Mouse (Mus musculus) frontal cortex, postnatal 10 days (tissue): ENCODE results near the gene Rnaset2b.
A peak's percentile ranks its signal among the peaks of the same experiment; 100 is the strongest.
"Not testable (repeated sequence)": the region's sequence is repeated elsewhere in the genome, so short reads cannot be mapped to it uniquely, and the experiment has no call there.

Source experiments
- DNase-seq, 2 experiments: peaks; one replicate each; pipeline ENCODE4 v3.0.0; 2022; ENCODE audit warnings: low spot score in 2 of 2, mixed read lengths in 1 of 2

Rnaset2b gene

DNA sequence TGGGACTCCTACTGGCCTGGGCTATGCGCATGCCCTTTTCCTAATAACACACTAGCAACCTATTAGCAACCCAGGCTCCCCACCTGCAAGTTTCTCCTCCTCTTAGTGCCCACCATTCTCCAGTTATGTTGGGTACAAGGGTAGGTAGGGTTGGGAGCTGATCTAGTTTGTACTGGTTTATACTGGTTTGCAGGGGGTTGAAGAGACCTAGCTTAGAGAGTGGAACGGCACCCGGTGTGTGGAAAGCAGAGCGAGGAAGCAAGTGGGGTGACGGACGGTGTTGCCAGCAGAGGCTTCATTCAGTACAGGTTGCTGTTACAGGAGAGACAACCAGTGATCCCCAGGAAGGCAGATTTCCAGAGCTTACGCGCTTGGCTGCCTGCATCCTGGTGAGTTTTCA is at the start of gene Rnaset2b:
TSS of gene Rnaset2b (plus strand) at position 301 of the 400 bp plus-strand sequence.
- not testable (repeated sequence) for DNase-seq

DNA sequence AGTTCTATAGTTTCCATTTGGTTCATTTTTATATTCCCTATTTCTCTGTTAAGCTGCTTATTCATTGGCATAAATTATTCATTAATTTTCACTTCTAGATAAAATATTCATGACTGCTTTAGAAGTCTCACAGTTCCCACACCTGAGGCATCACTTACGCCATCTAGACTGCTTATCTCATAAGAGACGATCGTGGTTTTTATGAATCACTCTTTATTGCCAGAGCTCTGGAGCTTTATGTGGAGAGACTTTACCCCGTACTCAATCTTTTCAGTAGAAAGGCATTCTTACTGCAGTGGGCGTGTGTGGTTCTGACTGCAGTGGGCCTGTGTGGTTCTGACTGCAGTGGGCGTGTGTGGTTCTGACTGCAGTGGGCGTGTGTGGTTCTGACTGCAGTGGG is 38.8 kb upstream of the Rnaset2b start:
- not testable (repeated sequence) for DNase-seq

DNA sequence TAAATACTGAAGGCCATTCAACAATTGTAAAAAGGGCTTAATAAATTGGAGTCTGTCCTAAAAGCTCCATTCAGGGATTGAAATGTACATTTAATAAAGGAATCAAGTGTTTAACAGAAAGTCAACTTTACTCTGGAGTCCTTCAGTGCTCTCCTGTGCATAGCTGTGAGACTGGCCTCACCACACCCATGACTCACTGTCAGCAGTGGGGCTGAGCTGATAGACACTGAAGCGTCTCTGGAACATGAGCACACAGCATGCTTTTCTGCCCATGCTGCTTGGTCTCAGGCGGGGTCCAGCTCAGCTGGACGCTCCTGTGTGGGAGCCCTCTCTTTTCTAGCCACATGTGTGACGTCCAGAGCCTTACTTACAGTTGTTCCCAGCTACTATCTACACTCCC is 27.9 kb upstream of the Rnaset2b start:
- DNase-seq, result not testable (repeated sequence)

DNA sequence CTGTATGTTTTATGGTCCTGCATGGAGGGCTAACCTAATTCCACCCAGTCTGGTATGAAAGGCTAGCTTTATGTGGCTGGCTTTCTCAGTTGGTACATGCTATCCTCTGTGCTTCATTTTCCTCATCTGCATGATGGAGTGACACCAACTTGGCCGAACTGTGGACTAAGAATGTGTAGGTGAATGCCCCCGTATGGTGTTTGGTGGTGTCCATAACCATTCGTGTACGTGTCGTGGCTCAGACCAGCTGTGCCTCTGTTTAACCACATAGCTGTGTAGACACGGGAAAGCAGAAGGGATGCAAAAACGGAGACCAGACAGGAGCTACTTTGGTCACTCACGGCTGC is 22.8 kb upstream of the Rnaset2b start:
- DNase-seq, result not testable (repeated sequence)

DNA sequence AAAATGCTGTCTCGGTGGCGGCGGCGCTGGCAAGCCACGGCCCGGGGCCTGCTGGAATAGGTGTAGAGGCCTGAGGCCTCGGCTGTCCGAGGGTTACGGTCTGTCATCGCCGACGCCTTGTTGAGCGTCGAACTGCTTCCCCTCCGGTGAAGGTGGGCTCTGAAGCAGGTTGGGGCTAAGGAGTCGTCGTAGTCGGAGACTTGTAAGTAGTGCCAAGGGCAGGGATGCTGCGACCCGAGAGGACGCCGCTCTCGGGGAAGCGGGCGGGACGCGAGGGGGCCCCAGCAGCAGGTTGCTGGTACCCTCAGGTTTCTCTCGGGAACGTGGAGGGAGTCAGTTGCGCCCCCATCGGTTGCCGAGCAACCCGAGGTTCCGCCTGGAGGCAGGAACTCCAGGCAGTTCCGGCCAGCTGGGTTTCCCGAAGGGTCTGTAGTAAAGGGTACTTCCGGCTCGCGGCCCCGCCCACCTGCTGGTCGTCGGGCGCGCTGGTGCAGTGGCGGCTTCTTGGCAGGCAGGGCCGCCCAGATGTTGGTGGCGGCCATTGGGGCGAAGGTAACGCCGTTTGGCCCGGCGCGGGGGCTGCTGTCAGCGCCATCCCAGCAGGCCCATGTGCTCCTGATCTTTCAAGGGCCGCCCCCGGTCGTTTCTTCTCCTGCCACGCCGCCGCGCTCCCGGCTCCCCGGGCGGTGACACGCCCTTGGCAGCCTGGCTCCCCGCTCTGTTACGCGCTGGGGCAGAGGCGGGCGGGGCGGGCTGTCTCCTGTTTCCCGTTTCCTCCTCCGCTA is 22.3 kb upstream of the Rnaset2b start, which contains the start of gene Rsph3b:
TSS of gene Rsph3b (minus strand) at position 699 of the 785 bp plus-strand sequence.
- peak; percentile 84 for DNase-seq

DNA sequence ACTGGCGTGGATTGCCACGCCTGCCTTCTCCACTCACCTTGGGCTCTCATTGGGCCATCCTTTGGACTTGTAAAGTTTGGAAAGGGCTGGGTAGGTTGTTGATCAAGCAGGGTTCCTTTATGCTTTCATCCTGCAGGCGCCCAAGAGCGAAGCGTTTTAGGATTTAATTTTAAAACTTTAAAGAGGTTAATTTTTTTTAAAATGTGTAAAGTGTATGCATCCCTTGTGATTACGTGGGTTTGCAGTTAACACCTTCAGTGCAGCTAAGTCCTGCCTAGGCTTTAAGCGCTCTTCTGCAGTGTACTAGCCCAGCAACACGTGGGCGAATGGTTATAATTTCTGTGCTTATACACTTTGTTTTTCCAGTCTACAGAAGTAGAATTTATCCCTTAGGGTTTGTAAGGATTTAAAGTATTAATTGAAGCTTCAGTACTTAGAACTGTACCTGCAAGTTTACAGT is 21.6 kb upstream of the Rnaset2b start:
- not testable (repeated sequence) for DNase-seq

DNA sequence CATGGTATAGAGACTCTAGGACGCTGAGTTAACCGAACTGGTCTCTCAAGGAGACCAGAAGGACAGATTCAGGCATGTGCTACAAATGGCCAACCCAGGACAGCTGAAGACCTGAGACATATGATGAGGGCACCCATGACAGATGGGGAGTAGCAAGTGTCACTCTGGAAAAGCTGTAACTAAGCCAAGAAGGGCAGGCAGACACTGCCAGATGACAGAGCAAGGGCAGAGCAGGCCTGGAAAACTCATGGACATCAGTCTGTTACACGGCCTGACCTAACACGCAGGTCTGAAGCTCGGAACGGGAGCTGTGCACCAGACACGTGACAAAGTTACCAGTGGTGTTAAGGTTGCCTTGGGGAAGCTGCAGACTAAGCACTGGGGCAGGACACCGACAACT is 11.6 kb upstream of the Rnaset2b start:
- not testable (repeated sequence) for DNase-seq

DNA sequence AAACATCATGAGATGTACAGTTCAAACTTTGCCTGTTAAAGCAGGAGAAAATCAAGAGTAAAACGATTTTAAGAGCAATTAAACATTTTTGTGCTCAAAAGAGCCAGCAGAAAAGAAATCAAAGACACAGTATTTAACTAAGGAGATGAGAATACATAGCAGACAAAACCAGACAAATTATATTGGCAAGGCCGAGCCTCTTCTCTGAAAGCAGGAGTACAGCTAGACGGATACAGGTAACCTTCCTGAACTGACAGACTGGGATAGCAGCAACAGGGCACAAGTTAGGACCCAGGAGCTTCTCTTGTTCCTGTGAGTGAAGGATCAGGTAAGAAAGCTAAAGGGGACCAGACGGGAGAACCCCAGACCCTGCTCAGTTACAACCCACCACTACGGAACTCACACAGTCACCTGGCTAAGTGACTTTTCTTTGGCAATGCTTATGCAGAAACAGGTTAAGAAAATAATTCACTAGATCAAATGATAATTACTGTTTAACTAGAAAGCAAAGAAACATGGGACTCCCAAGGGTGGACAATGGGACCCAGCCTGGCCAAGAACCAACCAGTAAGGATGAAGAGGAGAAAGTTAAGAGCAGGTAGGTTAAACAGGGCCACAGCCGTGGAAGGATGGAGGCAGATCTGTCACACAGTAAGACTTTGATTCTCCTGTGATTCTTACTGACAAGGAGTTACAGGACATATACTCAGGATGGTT is 10.7 kb upstream of the Rnaset2b start:
- not testable (repeated sequence) for DNase-seq

DNA sequence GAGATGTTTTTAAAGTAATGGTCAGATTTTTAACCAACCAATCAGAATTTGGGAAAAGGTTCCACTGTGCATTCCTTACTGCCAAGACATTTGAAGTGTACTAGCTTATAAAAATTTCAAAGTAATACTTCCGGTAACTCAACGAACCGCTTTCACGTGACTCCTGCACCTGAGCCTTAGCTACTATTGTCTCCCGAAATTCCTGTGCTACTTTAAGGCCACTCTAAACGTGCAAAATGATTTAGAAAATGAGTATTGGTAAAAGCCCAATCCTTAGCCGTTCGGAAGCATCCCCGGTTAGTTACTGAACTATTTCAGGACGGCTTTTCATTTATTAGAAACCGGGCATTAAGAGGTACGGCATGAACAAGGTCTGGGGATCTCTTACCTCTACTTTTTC is 10.1 kb upstream of the Rnaset2b start:
- DNase-seq, result not testable (repeated sequence)

DNA sequence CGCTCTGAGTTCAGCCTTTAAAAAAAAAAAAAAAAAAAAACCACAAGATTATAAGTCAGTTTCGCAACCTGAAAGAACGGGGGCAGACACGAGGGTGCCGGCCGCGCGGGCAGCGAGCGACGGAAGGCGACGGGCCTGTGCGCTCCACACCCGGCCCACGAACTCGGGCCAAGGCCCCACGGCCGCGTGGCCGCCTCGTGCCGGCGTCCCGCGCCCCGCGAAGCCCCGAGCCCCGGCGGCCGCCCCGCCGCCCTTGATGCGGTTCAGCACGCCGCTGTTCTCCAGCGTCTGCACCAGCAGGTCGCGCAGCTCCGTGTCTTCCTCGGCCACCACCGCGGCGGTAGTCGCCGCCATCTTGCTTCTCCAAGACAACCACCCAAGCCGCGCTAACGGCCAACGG is 9.7 kb upstream of the Rnaset2b start, which contains the start of gene Tagap1:
TSS of gene Tagap1 (minus strand) at position 381 of the 400 bp plus-strand sequence.
- peak in 1 of 2 experiments; percentile 54 for DNase-seq

DNA sequence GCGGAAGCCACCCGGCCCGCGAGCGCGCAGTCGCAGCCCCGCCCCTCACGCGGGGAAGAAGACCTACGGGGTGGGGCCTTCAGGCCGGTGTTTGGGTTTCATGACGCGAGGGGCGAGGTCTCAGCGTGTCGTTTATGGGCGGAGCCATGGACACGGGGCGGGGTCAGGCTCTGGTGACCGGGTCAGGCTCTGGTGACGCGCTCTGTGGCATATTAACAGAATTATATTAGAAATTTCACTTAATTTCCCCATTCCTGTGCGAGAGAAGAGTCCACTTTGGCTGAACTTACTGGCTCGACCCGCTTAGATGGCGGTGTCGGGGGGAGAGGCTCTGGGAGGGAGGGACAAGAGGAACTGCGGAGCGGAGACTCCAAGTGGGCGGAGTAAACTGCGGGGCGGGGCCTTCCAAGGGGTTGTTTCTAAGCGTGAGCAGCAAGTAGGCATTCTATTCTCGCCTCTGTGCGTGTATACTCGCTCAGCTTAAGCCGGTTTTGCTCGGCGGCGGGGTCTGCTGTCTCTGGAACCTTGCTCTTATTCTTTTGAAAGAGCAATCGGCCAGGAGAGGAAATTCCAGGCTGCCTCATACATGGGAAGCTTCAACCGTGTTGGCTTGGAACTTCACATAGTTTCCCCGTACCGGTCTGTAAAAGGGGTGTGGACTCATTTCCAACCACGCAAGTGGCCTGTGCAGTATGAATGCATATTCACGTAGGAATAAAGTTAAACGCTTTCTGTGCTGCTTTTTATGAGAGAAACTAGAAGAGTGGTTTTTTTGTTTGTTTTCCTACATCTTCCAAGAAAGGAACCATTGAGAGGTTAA is 9.0 kb upstream of the Rnaset2b start:
- not testable (repeated sequence) for DNase-seq

DNA sequence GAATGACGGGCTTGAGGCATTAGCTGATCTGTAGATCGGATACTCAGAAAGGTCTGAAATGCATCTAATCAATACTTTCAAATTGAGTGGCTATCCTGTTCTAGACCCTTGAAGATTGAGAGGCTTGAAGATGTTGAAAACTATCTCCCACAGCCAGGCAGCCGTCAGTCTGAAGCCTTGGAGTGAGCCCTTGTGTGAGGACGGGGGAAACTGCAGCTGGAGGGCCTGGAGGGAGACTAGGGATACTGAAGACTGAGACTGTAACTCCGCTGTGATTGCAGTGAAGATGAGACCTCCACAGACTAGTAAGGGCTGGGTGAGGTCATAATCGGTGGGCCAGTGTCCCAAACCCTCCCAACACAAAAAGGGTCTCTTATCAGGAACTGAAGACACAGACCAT is 8.1 kb upstream of the Rnaset2b start:
- not testable (repeated sequence) for DNase-seq

DNA sequence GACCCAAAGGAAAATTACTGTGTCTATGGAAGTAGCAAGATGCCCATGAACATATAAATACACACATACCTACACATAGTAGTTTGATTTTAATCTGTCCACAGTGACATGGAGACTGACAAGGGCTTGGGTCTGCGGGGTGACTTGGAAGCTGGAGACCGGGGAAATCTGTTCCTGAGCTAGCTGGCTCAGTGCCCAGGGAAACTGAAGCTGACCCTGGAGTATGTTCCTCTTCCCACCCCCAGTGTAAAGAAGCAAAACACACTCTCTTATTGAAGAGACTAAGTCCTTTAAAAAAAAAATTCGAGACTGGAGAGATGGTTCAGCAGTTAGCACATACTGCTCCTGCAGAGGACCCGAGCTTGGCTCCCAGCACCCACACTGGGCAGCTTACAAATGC is 7.5 kb upstream of the Rnaset2b start:
- DNase-seq, result not testable (repeated sequence)

DNA sequence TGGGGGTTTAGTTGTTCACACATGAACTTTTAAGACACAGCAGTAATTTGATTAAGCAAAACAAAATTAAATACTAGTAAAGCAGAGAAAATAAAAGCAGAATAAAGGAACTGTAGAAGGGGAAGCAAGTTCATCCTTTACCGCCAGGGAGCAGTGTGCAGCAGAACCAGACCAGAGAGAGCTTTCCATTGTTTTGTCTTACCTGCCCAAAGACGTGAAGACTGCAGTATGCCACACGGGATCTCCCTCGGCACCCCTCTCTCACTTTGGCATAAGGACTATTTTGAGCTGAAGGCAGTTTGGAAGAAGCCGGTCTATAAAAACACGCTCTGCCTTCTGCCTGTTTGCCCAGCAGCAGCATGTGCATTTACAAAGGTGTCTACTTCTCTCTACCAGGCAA is 5.1 kb upstream of the Rnaset2b start:
- not testable (repeated sequence) for DNase-seq

DNA sequence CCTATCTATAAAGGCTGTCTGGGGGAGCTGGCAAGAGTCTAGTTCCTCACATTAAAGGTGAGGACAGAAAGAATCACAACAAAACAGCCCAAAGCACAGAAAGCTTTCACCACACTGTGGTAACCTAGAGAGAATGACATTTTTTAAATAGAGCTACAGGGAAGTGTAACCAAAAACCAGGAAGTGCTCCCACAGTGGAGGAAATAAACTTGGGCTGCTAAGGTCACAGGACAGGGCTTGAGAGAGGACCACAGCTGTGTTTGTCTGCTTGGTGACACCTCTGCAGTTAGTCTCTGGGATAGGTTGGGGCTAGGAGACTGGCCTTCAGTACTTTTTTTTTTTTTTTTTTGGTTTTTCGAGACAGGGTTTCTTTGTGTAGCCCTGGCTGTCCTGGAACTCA is 2.8 kb upstream of the Rnaset2b start:
- not testable (repeated sequence) for DNase-seq

DNA sequence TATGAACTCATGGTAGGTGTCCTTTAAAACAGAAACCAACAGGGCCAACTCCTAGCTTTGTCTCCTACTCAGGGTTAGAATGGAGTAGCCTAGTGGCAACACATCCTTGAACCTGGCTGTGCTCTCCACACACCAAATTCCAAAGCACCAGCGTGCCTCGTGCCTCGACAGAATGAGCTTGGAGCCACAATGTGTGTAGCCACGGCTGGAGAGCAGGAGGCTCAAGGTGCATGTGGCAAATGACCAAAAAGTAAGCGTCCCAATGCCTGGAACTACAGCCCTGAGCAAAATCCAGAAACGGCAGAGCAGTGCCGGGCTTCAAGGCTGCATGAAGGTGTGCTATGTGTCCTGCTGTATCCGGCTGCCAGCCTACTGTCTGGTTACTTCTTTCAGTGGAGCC is 804 bp downstream of the Rnaset2b start:
- DNase-seq, result not testable (repeated sequence)

DNA sequence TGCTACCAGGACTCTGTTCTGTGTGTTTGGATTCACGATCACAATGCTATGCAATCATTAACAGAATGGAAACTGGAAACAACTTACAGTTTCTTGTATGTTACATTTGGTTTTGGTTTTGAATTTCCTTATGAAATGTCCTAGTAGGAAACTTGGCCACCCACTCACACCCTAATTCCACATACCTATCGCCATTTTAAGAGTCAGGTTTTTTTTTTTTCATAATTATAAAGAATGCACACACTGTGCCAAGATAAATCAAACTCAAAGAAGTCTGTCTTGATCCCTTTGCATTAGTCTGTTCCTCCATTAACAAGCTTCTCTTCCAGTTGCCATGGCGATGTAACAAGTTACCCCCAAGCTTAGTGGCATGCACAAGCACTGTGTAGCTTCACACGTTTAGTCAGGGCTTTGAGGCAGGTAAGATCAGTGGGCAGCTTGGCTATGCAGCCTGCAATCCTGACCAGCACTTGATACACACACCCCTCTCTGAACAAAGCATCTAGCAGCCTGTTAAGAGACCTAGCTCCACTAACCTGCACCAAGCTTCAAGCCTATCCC is 2.5 kb downstream of the Rnaset2b start:
- not testable (repeated sequence) for DNase-seq

DNA sequence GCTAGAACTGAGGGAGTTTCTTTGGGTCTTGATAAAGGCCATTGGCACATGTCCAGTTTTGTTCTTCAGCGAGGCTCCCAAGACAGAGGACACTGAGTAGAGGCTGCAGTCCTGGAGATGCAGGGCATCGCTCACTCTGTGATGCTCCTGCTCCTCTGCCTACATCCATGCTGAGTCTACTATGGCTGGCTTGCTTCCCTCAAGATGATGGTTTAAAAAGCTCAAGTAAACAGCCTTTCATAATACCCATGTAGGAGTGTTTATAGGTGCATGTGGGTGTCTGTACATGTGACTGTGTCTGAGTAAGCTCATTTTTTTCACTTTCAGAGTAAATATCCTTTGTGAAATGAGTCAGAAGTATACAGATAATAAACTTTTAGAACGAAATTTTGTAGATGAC is 4.6 kb downstream of the Rnaset2b start:
- DNase-seq, result not testable (repeated sequence)

DNA sequence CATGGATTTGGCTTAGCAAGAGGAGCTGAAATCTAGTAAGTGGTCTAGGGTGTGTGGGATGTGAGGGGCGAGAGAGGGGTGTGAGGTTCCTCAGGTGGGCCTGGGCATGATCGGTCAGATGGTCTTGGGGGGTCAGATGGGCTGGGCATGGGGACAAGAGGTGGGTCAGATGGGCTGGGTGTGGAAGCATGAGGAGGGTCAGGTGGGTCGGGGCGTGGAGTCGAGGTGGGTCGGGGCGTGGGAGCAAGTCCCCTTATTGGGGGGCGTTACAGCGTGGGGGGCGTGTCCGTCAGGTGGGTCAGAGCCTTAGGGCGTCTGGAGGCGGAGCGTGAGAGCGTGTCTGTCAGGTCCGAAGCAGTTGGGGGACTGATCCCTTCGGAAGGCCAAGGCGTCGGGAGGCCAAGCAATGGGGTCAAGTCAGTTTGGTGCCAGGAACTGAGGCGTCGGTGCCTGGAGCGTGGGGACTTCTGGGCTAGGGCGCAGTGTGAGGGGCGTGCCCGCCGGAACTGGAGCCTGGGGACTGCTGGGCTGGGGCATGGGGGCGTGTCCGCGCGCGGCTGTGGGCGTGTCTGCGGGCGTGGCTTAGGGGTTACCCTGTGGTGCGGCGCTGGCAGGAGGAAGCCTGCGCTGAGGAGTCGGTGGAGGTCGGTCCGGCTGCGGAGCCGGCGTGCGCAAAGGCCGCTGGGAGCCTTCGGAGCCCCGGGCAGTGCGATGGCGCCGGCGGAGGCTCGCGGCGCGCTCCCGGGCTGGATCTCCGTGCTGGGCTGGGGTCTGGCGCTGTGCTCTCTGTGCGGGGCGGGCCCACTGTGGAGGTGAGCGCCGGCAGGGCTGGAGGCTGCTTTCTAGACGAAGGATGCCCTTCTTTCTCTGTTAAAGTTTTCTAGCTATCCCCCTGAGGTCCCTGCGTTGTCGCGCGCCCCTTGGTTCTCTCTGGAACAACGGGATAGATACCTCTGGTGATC is 8.1 kb downstream of the Rnaset2b start, which contains the start of gene Gm49721:
TSS of gene Gm49721 (plus strand) at position 618 of the 962 bp plus-strand sequence.
- DNase-seq, result peak; percentile 58 to 61

DNA sequence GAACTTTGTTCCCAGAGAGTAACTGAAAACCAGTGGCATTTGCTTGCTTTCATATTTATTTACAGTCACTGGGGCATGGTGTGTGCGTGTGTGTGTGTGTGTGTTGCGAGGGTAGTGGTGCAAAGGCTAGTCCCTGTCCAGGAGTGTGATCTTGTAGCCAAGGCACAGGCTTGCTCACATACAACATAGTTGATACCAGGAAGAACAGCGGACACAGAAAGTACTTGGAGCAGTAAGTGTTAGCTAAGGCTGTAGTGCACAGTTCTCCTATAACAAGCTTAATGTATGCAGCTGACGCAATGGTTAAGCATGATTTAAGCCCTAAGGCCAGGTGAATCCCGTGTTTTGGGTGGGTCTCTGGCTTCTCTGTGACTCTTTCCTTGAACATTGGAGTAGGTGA is 8.9 kb downstream of the Rnaset2b start:
- DNase-seq, result not testable (repeated sequence)
